Mouse (Mus musculus) lung, adult 2 months (tissue): ENCODE measurements around the gene Apom.

ENCODE experiments used
- CTCF ChIP-seq: fragments of 200-500 bp; IDR thresholded peaks from 2 replicates; pipeline ENCODE4 v1.5.1; 2011; ENCODE audit warnings: mild to moderate bottlenecking, low read length, control low read depth; ENCODE audit not compliant: insufficient read depth
- POLR2A ChIP-seq: fragments of 200-500 bp; IDR thresholded peaks from 2 replicates; pipeline ENCODE4 v1.6.1; 2011; ENCODE audit warnings: low read depth, mild to moderate bottlenecking, control low read depth, low read length, borderline replicate concordance; ENCODE audit errors: extremely low read depth

DNA sequence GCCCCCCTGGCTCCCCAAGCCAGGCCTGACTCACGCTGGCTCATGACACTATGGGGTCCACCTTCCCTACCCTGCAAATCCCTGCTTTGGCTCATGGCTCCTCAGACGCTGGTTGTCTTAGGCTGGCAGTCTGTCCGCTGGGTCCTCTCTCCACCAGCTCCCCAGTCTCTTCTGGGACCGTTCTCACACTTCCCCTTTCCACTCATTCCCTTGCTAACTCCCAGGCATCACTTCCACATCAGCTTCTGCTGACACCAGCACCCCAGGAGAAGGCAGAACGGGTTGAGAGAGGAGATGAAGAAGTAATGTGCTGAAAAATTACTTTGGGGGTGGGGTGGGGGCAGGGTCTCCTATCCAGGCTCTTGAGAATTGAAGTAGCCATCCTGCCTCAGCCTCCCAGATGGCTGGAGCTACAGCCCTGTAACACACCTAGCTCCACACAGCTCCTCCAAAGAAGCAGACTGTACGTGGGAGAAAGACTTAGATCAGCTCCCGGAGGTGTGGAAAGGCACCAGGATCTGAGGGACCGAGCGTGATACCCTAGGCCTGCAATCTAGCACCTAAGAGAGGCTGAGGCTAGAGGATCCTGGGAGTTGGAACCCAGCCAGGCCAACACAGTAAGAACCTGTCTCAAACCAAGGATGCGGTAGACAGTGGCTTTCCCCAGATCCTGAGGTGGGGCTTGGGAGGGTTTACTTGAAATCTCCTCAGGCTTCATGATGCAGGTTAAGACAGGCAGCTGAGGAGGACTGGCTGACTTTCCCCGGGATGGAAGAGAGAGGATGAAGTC is 40.8 kb upstream of the Apom start:
- TF ChIP-seq CTCF: no peak
- TF ChIP-seq POLR2A: no peak
